Mouse (Mus musculus) embryonic fibroblast, embryonic 13.5 days (primary cell): Measurements from ENCODE around the gene Abcb8. TPM values are rescaled to one million over a fixed set of nuclear protein-coding genes. Genes with fewer than 3 reads are reported as not detected.
A peak's percentile ranks its signal among the peaks of the same experiment; 100 is the strongest.

Experiments
- H3K27ac ChIP-seq: 2 replicates; pipeline ENCODE4 v1.5.1; 2012; ENCODE audit warnings: low read length, control low read depth, inconsistent platforms; ENCODE audit not compliant: insufficient read depth
- H3K4me1 ChIP-seq: 2 replicates; pipeline ENCODE4 v1.6.1; 2011; ENCODE audit warnings: low read length; ENCODE audit not compliant: control insufficient read depth, insufficient read depth
- H3K4me3 ChIP-seq: 2 replicates; pipeline ENCODE4 v1.5.1; 2011; ENCODE audit warnings: mild to moderate bottlenecking, control low read depth, low read length; ENCODE audit not compliant: insufficient read depth
- CTCF ChIP-seq: IDR thresholded peaks from 2 replicates; pipeline ENCODE4 v1.5.1; 2011; ENCODE audit warnings: mild to moderate bottlenecking, control low read depth, low read length, moderate library complexity, borderline replicate concordance; ENCODE audit not compliant: insufficient read depth
- POLR2A ChIP-seq: IDR thresholded peaks from 2 replicates; pipeline ENCODE4 v1.6.1; 2011; ENCODE audit warnings: low read depth, mild to moderate bottlenecking, control low read depth, low read length, moderate library complexity
- polyA plus RNA-seq: library from polyadenylated mRNA; stranded (reverse); fragments of >200 nt; gene quantifications from 2 replicates; pipeline ENCODE4 v1.2.4, GENCODE M21; 2011; ENCODE audit warnings: low read depth; ENCODE audit not compliant: missing spikeins, insufficient read length

Abcb8 gene
- polyA plus RNA-seq, 1 experiment = 10.6 TPM

DNA sequence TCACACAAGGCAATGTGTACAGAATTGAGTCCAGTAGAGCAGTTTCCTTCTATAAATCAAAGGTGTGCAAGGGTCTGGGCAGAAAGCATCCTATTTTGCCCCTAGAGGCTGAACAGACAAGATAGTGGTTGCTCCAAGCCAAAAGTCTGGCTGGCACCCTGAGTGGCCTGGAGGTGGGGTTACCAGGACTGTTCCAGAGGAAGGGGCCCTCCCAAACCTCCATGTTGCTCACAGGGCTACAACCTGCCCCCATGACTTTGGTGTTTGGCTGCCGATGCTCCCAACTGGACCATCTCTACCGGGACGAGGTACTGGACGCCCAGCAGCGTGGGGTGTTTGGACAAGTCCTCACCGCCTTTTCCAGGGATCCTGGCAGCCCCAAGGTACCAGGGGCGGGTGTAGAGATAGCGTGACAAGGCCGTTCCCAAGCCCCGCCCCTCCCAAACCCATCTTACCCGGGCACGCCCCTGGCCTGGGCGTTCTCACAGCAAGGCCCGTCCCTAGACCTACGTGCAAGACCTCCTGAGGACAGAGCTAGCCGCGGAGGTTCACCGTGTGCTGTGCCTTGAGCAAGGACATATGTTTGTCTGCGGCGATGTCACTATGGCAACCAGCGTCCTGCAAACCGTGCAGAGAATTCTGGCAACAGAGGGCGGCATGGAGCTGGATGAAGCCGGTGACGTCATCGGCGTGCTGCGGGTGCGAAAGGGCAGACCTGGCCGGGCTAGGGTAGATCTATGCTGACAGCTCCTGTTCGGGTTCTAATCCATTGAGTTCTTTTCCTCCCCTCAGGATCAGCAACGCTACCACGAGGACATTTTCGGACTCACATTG is 10.2 kb upstream of the Abcb8 start:
- no peak overlapping the region for H3K27ac ChIP-seq
- peak overlapping the region; percentile 32 for H3K4me3 ChIP-seq
- H3K4me1 ChIP-seq = no peaks in the 10 kb centered on the region
- TF ChIP-seq CTCF (peak; percentile 65), POLR2A (peak; percentile 51)

GRCm38 (mm10) chr5:24384407-24384806 is 9.1 kb upstream of the Abcb8 start:
- Histone ChIP-seq H3K4me1 (no peaks in the 10 kb centered on the region), H3K27ac (no peak overlapping the region), H3K4me3 (no peak overlapping the region)
- TF ChIP-seq POLR2A = no peak

- TF ChIP-seq POLR2A = no peak
- TF ChIP-seq CTCF = no peak
- Histone ChIP-seq H3K4me1 (no peaks in the 10 kb centered on the region), H3K27ac (no peak overlapping the region), H3K4me3 (no peak overlapping the region)
These were observed 8.1 kb upstream of the Abcb8 start for GRCm38 (mm10) chr5:24385374-24385773.

DNA sequence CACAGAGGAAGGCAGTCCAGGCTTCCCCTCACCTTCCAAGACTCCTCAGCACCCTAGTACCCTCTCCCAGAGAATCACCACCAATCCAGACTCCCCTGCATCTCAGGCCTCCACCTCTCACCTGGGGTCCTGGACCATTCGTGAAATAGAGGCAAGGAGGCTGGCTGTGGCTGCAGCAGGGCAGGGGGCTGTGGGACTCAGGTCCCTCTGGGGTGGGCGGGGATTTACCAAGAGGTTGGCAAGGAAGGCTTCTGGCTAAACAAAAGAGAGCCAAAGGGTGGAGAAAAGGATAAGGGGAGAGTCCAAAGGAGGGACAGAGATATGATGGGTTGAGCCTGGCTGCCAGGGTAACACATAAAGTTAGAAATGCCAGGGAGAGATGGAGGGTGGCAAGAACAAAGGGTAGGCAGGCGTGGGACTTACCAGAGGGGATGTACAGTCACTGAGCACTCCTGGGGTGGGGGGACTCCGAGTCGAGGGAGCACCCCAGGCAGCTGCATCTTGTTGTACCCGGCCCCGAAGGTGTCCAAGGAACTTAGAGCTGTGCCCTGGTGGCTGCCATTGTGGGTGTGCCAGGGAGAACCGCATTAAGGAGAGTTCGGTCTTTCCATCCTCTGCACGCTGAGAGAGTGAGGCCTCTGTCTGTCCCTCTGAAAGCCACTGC is 7.4 kb upstream of the Abcb8 start:
- no peak for TF ChIP-seq CTCF
- TF ChIP-seq POLR2A = no peak

DNA sequence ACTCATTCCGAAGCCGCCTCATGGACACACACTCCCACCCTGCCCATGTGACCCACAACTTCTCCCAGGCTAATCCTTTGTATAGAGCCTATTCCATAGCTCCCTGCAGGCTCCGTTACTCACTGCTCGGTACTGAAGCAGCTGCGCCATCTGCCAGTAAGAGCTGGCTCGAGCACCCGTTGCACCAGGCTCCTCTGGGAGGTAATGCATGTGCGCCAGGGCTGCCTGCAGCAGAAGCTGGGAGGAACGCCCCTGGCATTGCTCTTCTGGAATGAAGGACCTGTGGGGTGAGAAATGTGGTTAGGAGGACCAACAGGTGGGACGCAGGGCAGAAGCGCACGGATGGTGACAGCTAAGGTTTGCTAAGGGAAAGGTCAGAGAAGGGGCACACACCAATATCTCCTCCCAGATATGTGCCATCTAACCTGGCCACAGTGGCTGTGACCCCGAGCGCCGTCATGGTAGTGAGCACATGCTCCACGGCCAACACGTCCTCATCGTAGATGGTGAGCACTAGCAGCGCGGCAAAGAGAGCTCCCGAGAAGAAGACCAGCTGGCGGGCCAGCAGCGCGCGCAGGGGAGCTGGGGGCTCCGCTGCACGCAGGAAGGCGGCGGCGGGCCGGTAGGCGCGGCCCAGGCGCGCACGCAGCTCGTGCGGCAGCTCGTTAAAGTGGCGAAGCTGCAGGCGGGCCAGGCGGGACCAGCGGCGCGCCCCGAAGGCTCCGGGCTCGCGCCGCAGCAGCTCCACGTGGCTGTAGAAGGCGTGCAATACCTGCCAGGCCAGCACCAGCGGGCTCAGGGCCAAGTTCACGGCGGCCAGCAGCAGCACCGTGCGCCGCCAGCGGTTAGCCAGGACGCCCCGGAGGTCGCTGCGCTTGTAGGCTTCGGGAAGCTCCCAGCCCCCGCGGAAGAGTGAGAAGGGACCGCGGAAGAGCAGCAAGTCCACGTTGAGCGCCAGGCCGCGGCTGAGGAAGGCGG is 5.9 kb upstream of the Abcb8 start:
- Histone ChIP-seq H3K4me3 (peak overlapping the region; percentile 21; the same call in 1 of the 2 replicates), H3K27ac (no peak overlapping the region), H3K4me1 (no peaks in the 10 kb centered on the region)
- TF ChIP-seq CTCF (peak; percentile 41; the same call in 1 of the 2 replicates), POLR2A (no peak)

More for the DNA sequence above, 7.4 kb upstream of the Abcb8 start:
- no peak overlapping the region for H3K27ac ChIP-seq
- no peak overlapping the region for H3K4me3 ChIP-seq
- no peaks in the 10 kb centered on the region for H3K4me1 ChIP-seq

GRCm38 (mm10) chr5:24388246-24388915 is 5.1 kb upstream of the Abcb8 start:
- TF ChIP-seq CTCF = no peak
- no peak overlapping the region for H3K27ac ChIP-seq
- H3K4me3 ChIP-seq = peak overlapping the region; percentile 21; the same call in 1 of the 2 replicates
- no peaks in the 10 kb centered on the region for H3K4me1 ChIP-seq

DNA sequence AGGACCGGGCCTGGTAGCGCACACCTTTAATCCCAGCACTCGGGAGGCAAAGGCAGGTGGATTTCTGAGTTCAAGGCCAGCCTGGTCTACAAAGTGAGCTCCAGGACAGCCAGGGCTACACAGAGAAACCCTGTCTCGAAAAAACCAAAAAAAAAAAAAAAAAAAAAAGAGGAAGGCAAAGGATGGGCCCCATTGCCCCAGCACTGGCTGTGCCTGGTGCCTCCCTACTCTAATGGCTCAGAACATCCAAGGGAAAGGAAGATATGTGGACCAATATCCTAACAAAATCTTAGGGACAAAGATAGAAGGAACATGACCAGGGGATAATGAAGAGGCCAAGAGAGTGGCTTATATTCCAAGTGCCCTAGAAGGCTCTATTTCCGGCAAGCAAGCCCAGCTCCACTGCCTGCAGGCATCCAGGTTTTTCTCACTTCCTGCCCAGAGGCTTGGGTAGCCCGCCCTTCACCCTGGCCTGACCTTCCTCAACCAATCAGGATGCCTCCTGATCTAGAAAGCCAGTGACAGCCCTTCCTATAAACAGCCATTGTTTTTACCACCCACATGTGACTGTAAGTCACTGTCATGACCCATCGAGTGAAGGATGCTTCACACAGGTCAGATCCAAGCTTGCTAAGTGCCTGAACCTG is 4.3 kb upstream of the Abcb8 start:
- H3K4me1 ChIP-seq = no peaks in the 10 kb centered on the region
- no peak overlapping the region for H3K4me3 ChIP-seq
- no peak for TF ChIP-seq POLR2A
- no peak for TF ChIP-seq CTCF
- no peak overlapping the region for H3K27ac ChIP-seq

- TF ChIP-seq CTCF = no peak
- no peak for TF ChIP-seq POLR2A
- Histone ChIP-seq H3K4me1 (no peaks in the 10 kb centered on the region), H3K27ac (no peak overlapping the region), H3K4me3 (no peak overlapping the region)
These were observed 3.8 kb upstream of the Abcb8 start for GRCm38 (mm10) chr5:24389658-24390020.

- no peak for TF ChIP-seq POLR2A
- no peak for TF ChIP-seq CTCF
- H3K4me1 ChIP-seq = no peaks in the 10 kb centered on the region
- H3K4me3 ChIP-seq = no peak within 1 kb of the TSS
- no peak within 1 kb of the TSS for H3K27ac ChIP-seq
These were observed 1.6 kb upstream of the Abcb8 start, which contains the start of gene Atg9b for GRCm38 (mm10) chr5:24391864-24392263. Atg9b (minus strand) TSS chr5:24392143.
